Mouse (Mus musculus) heart, postnatal 4 days (tissue): Measurements from ENCODE around the gene Dnajc7. TPM values are rescaled to one million over a fixed set of nuclear protein-coding genes. Genes with fewer than 3 reads are reported as not detected.
"Not testable (repeated sequence)": the region's sequence is repeated elsewhere in the genome, so short reads cannot be mapped to it uniquely, and the experiment has no call there.

Experiments
- DNase-seq: peaks from one replicate; pipeline ENCODE4 v3.0.0; 2021
- total RNA-seq, 2 experiments: library from RNA; stranded (reverse); gene quantifications; 2 replicates each; pipeline ENCODE4 v1.2.3; 2021

The Dnajc7 gene
- total RNA-seq, 2 experiments from 2014 or later: 223 to 232 TPM

DNA sequence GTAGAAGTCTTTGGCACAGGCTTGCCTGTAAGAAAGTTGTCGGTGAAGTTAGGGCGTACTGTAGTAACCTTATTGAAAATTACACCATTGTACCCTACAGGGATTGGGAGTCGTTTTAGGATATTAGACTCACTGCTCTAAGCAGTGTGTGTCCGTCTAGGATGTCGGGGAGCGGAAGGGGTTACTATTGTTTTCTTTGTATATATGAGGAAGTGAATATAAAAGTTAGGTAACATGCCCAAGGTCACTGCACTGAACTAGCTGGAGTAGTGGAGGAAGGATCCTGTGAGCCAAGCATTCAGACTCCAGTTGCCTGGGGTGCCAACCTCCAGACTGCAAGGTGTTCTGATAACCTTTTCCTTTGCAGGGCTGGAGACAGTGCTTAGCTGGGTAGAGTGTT, 73.0 kb downstream of the Dnajc7 start:
- DNase-seq: no peak

DNA sequence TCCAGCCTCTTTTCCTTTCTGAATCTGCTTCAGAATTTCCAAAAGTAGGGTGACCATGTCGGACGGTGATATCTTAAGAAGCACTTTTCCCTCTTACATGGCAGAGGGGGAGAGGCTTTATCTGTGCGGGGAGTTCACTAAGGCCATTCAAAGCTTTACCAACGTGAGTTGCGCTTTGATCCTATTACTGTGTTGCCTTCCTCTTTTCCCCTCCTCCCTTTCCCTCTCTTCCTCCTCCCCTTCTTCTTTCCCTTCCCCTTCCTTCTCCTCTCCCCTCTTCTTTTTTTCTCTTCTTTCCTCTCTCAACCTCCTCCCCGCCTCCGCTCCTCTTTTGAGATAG, 74.3 kb downstream of the Dnajc7 start:
- DNase-seq: no peak

DNA sequence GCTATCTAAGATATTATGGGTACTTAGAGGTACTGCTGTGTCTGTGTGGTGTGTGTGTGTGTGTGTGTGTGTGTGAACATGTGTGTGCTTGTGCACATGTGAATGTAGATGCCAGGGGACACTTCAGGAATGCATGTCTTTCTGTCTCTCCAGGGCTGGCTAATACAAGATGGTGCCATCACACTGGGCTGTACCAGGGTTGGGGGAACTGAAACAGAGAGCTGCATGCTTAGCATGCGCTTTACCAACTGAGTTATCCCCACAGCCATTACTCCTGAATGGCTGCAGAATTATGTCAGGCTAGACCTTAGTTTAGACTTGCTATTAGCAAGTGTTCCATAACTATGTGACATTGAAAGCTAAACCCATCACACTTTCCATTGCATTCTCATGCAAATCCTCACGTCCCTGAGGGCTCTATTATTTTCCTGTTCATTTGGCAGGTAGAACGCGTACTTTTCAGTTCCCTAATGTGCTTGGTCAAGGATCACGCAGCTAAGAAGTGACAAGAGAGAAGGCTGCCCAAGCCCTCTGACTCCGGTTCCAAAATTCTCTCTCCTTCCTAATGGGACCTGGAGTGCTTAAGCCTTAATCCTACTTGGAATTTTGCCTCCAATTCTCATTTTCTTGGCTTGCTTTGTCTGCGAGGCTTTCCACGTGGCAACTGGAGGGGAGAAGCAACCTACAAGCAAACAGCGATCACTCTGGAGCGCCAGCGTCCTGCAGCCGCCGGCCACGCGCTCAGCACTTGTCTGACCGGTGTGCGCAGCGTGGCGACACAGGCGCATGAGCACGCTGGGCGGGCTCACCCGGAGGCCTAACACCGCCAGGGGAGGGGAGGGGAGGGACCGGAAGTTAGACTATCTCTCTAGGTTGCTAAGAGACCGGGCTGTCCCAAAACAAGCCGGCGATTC, 74.9 kb downstream of the Dnajc7 start, which contains the start of gene Ttc25:
TSS of gene Ttc25 (plus strand) at position 776 of the 914 bp plus-strand sequence.
- DNase-seq: peak; percentile 91

DNA sequence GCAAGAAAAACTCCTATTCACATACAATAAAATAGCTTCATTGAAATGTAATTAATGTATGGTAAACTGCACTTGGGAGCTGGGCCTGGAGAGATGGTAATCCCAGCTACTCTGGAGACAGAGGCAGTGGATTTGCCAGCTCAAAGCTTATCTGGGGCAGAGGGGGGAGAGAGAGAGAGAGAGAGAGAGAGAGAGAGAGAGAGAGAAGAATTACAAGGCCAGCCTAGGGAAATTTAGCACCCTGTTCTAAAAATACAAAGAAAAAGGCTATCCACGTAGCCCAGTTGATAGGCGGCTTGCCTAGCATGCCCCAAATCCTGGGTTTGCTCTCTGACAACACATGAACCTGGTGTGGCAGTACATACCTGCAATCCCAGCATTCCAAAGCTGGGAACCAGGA, 78.4 kb downstream of the Dnajc7 start:
- DNase-seq: no peak

DNA sequence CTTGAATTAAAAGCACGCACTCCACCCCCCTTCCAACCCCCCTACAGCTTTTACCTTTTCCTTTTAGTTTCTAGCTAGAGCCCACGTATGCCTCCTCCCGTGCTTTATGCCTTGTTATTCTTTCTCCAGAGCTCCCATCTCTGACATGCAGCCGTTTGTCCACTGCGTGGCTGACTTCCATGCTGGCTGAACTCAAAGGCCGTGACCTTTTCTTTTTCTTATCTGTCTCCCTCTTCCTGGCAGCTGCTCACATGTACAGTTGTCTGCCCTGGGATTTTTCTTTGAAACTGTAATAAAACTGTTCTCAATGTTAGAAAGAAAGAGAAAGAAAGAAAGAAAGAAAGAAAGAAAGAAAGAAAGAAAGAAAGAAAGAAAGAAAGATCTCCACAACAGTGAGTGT, 79.0 kb downstream of the Dnajc7 start:
- no peak for DNase-seq

DNA sequence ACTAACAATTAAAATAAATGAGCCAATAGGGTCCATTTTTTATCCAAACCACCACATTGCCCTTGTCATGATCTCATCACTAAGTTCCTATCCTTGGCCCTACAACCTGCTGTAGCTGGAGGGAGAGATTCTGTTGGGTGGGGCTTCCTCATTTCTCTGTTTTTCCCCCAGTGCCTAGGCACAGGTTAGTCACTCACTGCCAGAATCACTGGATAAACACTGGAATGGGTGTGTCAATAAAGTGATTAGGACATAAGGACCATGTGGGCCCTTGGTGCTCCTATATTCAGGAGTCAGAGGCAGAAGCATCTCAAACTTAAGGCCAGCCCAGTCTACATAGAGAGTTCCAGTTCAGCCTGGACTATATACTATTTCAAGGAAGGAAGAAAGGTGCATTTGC, 83.5 kb downstream of the Dnajc7 start:
- DNase-seq: no peak

DNA sequence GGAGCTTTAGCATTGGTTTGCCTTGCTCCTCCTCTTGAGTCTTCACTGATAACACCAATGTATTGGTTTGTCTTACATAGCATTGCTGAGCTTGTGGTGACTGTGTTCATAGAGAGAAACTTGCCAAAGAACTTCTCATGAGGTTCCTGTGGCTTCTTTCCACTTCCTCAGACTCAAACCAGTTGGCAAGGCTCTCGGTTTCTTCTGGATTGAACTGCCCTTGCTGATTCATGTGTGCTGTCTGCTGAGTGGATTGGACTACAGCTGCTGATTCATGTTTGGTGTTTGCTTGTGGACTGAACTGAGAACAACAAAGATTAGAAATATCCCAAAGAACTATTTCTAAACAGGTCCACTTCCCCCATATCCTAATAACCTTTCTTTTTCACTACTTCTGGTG, 84.0 kb downstream of the Dnajc7 start:
- no peak for DNase-seq

DNA sequence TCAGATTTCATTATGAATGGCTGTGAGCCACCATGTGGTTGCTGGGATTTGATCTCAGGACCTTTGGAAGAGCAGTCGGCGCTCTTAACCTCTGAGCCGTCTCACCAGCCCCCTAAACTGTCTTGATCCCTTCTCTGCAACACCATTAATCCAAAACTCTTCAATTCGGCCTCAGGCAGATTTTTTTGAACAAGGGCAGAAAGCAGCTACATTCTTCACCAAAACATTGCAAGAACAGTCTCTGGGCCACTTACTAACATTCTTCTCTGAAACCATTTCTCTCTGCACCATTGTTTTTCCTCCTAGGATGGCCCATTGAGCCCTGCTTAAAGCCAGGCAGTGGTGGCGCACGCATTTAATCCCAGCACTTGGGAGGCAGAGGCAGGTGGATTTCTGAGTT, 85.1 kb downstream of the Dnajc7 start:
- not testable (repeated sequence) for DNase-seq

DNA sequence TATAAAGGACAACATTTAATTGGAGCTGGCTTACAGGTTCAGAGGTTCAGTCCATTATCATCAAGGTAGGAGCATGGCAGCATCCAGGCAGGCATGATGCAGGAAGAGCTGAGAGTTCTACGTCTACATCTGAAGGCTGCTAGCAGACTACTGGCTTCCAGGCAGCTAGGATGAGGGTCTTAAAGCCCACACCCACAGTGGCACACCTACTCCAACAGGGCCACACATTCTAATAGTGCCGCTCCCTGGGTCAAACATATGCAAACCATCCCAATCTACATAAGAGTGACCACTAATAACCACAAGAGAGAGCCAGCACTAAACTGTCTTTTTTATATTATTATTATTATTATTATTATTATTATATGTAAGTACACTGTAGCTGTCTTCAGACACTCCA, 85.6 kb downstream of the Dnajc7 start:
- not testable (repeated sequence) for DNase-seq

DNA sequence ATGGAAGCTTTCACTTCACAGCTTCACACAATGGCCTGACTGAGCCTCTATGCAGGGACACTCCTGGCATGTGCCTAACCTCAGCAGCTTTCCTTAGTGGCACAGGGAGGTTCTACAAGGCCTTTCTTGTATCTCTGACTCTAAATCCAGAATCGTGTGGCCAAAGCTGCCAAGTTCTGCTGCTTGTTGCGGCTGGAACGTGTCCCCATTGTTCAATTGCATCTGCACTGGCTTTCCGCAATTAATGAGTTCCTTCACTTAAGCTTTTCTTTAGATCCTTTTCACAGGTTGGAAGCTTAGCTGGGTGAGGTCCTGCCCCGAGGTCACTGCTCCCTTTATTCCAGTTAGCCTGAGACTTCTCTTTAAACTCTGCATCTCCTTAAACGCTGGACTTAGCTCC, 86.1 kb downstream of the Dnajc7 start:
- no peak for DNase-seq

Other genes with a start within 250 kb of the Dnajc7 start
- gene Jup, start 222.4 kb downstream of the Dnajc7 start, total RNA-seq: 100 to 1,000 TPM; 223 to 234 TPM
- gene P3h4, start 205.3 kb downstream of the Dnajc7 start, total RNA-seq: 10 to 100 TPM; 28.0 to 30.0 TPM
- 10 to 100 TPM; 68.8 to 76.1 TPM for gene Fkbp10, start 204.5 kb downstream of the Dnajc7 start, total RNA-seq
- gene Nt5c3b, start 178.4 kb downstream of the Dnajc7 start, total RNA-seq: 10 to 100 TPM; 52.3 to 55.3 TPM
- gene Klhl10, start 178.3 kb downstream of the Dnajc7 start, total RNA-seq: under 1 TPM; 0.43 to 0.59 TPM
- gene Klhl11, start 147.4 kb downstream of the Dnajc7 start, total RNA-seq: 10 to 100 TPM; 11.8 to 13.4 TPM
- gene Acly, start 92.2 kb downstream of the Dnajc7 start, total RNA-seq: 10 to 100 TPM; 60.7 to 63.4 TPM
- under 1 TPM; 0.21 to 0.70 TPM for gene Ttc25, start 74.6 kb downstream of the Dnajc7 start, total RNA-seq
- gene Cnp, start 45.3 kb downstream of the Dnajc7 start, total RNA-seq: 1 to 10 TPM; 6.3 to 7.3 TPM
- gene Nkiras2, start 924 bp downstream of the Dnajc7 start, total RNA-seq: 10 to 100 TPM; 53.7 to 57.7 TPM
- under 1 TPM; 0.56 to 0.60 TPM for gene Zfp385c, start 72.3 kb upstream of the Dnajc7 start, total RNA-seq
- under 1 TPM; 0.62 to 0.83 TPM for gene Dhx58, start 84.1 kb upstream of the Dnajc7 start, total RNA-seq
- gene Kat2a, start 92.3 kb upstream of the Dnajc7 start, total RNA-seq: 10 to 100 TPM; 17.5 to 18.0 TPM
- not detected for gene Hspb9, start 93.7 kb upstream of the Dnajc7 start, total RNA-seq
- 10 to 100 TPM; 78.8 to 83.6 TPM for gene Rab5c, start 118.0 kb upstream of the Dnajc7 start, total RNA-seq
- gene Kcnh4, start 139.8 kb upstream of the Dnajc7 start, total RNA-seq: not detected
- gene Hcrt, start 142.8 kb upstream of the Dnajc7 start, total RNA-seq: not detected
- 1 to 10 TPM; 7.8 to 9.9 TPM for gene Ghdc, start 150.8 kb upstream of the Dnajc7 start, total RNA-seq
- gene Stat5b, start 230.6 kb upstream of the Dnajc7 start, total RNA-seq: 10 to 100 TPM; 45.4 to 52.4 TPM
- gene Stat5a, start 239.2 kb upstream of the Dnajc7 start, total RNA-seq: 10 to 100 TPM; 15.7 to 17.4 TPM